Mouse (Mus musculus) granulocyte monocyte progenitor cell, adult 5-6 weeks (primary cell): Measurements from ENCODE around the gene Atp8a2. TPM values are rescaled to one million over a fixed set of nuclear protein-coding genes. Genes with fewer than 3 reads are reported as not detected.
A peak's percentile ranks its signal among the peaks of the same experiment; 100 is the strongest.

Experiments
- ATAC-seq: replicated peaks from 2 replicates; pipeline ENCODE4 v1.8.0; 2016; ENCODE audit warnings: mild to moderate bottlenecking, moderate TSS enrichment, inconsistent platforms; ENCODE audit not compliant: poor library complexity, severe bottlenecking
- total RNA-seq, 2 experiments: library from RNA; stranded (forward) in 1 of 2; stranded (reverse) in 1 of 2; fragments of 200-712, 200-1000 nt in 1 of 2; fragments of >200 nt in 1 of 2; fragmentation: Nextera tagmentation in 1 of 2; gene quantifications; 2 replicates each; pipeline ENCODE4 v1.2.3; 2014 to 2017

The Atp8a2 gene
- total RNA-seq, 2 experiments from 2014 or later, result 0.21 to 1.3 TPM

- no peak for ATAC-seq
Observed at GRCm38 (mm10) chr14:60170845-60171610, 26.0 kb downstream of the Atp8a2 start.

GRCm38 (mm10) chr14:60163367-60163766 lies 33.6 kb downstream of the Atp8a2 start:
- ATAC-seq, result no peak

- no peak for ATAC-seq
Observed at GRCm38 (mm10) chr14:60152373-60152772, 44.6 kb downstream of the Atp8a2 start.

GRCm38 (mm10) chr14:60148893-60149292 lies 48.1 kb downstream of the Atp8a2 start:
- ATAC-seq, result no peak; the same call in 1 of the 2 replicates

GRCm38 (mm10) chr14:60143234-60143633 lies 53.7 kb downstream of the Atp8a2 start:
- ATAC-seq, result no peak

- peak; percentile 74 for ATAC-seq
Observed at GRCm38 (mm10) chr14:60138339-60138738, 58.6 kb downstream of the Atp8a2 start.

- ATAC-seq, result no peak
Observed at GRCm38 (mm10) chr14:60137812-60138211, 59.2 kb downstream of the Atp8a2 start.

- ATAC-seq, result no peak
Observed at GRCm38 (mm10) chr14:60135801-60136200, 61.2 kb downstream of the Atp8a2 start.

- no peak for ATAC-seq
Observed at GRCm38 (mm10) chr14:60134720-60135119, 62.3 kb downstream of the Atp8a2 start.

GRCm38 (mm10) chr14:60131196-60131876 lies 65.6 kb downstream of the Atp8a2 start:
- no peak for ATAC-seq

GRCm38 (mm10) chr14:60129564-60129963 lies 67.4 kb downstream of the Atp8a2 start:
- peak; percentile 94 for ATAC-seq

GRCm38 (mm10) chr14:60125202-60125601 lies 71.8 kb downstream of the Atp8a2 start:
- ATAC-seq, result no peak

- no peak for ATAC-seq
Observed at GRCm38 (mm10) chr14:60121572-60121971, 75.4 kb downstream of the Atp8a2 start.

GRCm38 (mm10) chr14:60117792-60118585 lies 79.0 kb downstream of the Atp8a2 start:
- ATAC-seq, result peak; percentile 86

- peak; percentile 75 for ATAC-seq
Observed at GRCm38 (mm10) chr14:60086808-60087725, 109.9 kb downstream of the Atp8a2 start.

- no peak for ATAC-seq
Observed at GRCm38 (mm10) chr14:60086254-60086807, 110.6 kb downstream of the Atp8a2 start.

GRCm38 (mm10) chr14:60082771-60083170 lies 114.2 kb downstream of the Atp8a2 start:
- no peak for ATAC-seq

GRCm38 (mm10) chr14:60072496-60072895 lies 124.5 kb downstream of the Atp8a2 start:
- ATAC-seq, result no peak

- ATAC-seq, result no peak
Observed at GRCm38 (mm10) chr14:60065186-60065585, 131.8 kb downstream of the Atp8a2 start.

GRCm38 (mm10) chr14:60061023-60061422 lies 136.0 kb downstream of the Atp8a2 start:
- no peak for ATAC-seq
